Mouse (Mus musculus) heart, adult 18-20 months (tissue): ENCODE data around the gene Brap. TPM values are rescaled to one million over a fixed set of nuclear protein-coding genes. Genes with fewer than 3 reads are reported as not detected.

Source experiments
- DNase-seq, 2 experiments: peaks; one replicate each; pipeline ENCODE4 v3.0.0; 2021 to 2022; ENCODE audit warnings: mixed read lengths in 1 of 2
- total RNA-seq, 2 experiments: library from RNA; stranded (reverse); gene quantifications; 2 replicates each; pipeline ENCODE4 v1.2.3; 2021

Gene Brap
- total RNA-seq, 2 experiments from 2014 or later = 26.5 to 28.9 TPM

GRCm38 (mm10) chr5:121714928-121715327, 54.6 kb downstream of the Brap start:
- DNase-seq = no peak

- DNase-seq = no peak
These were observed 58.1 kb downstream of the Brap start for GRCm38 (mm10) chr5:121718462-121718861.

GRCm38 (mm10) chr5:121720888-121721585, 60.7 kb downstream of the Brap start:
- peak; percentile 17 to 41 for DNase-seq

- no peak for DNase-seq
These were observed 61.5 kb downstream of the Brap start for GRCm38 (mm10) chr5:121721841-121722240.

GRCm38 (mm10) chr5:121724678-121725077, 64.3 kb downstream of the Brap start:
- DNase-seq = no peak

- DNase-seq = no peak
These were observed 69.7 kb downstream of the Brap start for GRCm38 (mm10) chr5:121730057-121730456.

- DNase-seq = no peak
These were observed 76.3 kb downstream of the Brap start for GRCm38 (mm10) chr5:121736641-121737040.

Other genes starting within 250 kb of the Brap start
- 10 to 100 TPM; 12.0 to 14.9 TPM for gene Tmem116, start 208.7 kb upstream of the Brap start, total RNA-seq
- 10 to 100 TPM; 68.2 to 68.6 TPM for gene Erp29, start 208.1 kb upstream of the Brap start, total RNA-seq
- gene Adam1b, start 157.1 kb upstream of the Brap start, total RNA-seq = not detected
- gene Adam1a, start 115.1 kb upstream of the Brap start, total RNA-seq = 1 to 10 TPM; 1.3 to 2.0 TPM
- gene Gm42878, start 115.1 kb upstream of the Brap start, total RNA-seq = not detected
- gene Mapkapk5, start 114.7 kb upstream of the Brap start, total RNA-seq = 10 to 100 TPM; 81.6 to 84.8 TPM
- gene Aldh2, start 66.7 kb upstream of the Brap start, total RNA-seq = 100 to 1,000 TPM; 347 to 417 TPM
- 10 to 100 TPM; 89.0 to 93.2 TPM for gene Acad12, start 41.6 kb upstream of the Brap start, total RNA-seq
- 10 to 100 TPM; 25.4 to 27.5 TPM for gene Acad10, start within 50 bp of the Brap start, total RNA-seq
- 100 to 1,000 TPM; 137 to 154 TPM for gene Atxn2, start 50.8 kb downstream of the Brap start, total RNA-seq
- 10 to 100 TPM; 21.3 to 21.6 TPM for gene Sh2b3, start 177.1 kb downstream of the Brap start, total RNA-seq
- 1 to 10 TPM; 6.4 to 8.3 TPM for gene Pheta1, start 188.4 kb downstream of the Brap start, total RNA-seq